ENCODE assay signal across 8 mouse cellular contexts in the genomic region with DNA sequence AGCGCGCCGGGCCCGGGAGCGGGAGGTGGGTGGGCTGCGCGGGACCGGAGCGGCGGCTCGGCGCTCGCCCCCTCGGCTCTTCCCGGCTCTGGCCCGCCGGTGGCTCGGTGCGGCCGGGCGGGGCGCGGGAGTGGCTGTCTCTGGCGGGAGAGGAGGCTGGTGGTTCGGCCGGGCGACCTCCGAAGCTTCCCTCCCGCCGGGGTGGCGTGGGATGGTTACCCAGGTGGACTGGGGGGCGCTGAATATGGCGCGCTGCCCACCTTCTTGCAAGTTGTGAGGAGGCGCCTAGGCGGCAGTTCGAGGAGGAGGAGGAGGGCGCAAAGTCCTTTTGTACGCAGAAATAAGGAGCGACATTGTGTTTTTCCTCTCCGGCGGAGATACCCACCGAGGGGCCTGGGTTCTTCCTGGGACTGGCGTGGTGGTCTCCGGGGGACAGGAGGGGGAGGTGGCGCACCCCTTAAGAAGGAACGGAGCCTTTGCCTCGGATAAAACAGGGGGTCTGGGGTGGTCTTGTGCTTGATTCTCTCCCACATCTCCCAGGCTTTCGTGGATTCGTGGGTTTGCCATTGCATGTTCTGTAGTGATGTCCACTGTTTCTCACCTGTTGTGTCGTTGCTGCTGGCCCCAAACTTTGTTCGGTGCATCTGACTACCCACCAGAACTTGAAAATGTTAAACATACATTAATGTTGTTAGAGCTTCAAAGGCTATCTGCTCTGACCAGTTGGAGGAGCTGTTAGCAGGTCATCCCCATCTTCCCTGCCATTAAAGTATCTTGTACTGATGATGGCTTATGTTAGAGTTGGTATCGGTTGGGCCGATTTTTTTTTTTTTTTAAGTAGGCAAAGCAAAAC. TPM values are rescaled to one million over a fixed set of nuclear protein-coding genes. Genes with fewer than 3 reads are reported as not detected.
DNase-seq lines count a peak whose midpoint lies in the region; ATAC-seq lines count a peak whose summit lies in the region.

No protein-coding gene starts in this region.

- DNase-seq in NIH3T3 (ENCODE audit: low read depth) = peak; percentile 69
- peak; percentile 65 for DNase-seq in cerebellum, adult 9-10 months
- peak; percentile 68 for DNase-seq in hindbrain, embryonic 10.5 days (ENCODE audit: low spot score)
- peak; percentile 70 to 75 for DNase-seq in layer of hippocampus, postnatal 10 days (ENCODE audit: low spot score in 2 of 2)
- peak; percentile 18 for DNase-seq in lung, postnatal 25 days (ENCODE audit: low spot score)
- peak; percentile 60 for DNase-seq in retina, postnatal 1 day
- DNase-seq in thymus, postnatal 36 days = peak; percentile 66 to 74

- 2% methylated on average over 53 of the region's 54 CpGs for WGBS in hindbrain, embryonic 10.5 days

- no peaks in the 10 kb centered on the region for H3K27me3 ChIP-seq in hindbrain, embryonic 10.5 days (ENCODE audit: insufficient read depth, poor library complexity, severe bottlenecking)

- peak; percentile 35 for ATAC-seq in frontal cortex, adult (ENCODE audit: low TSS enrichment)

- H3K4me3 ChIP-seq in hindbrain, embryonic 10.5 days = peak overlapping the region; percentile 99

- H3K27ac ChIP-seq in hindbrain, embryonic 10.5 days = peak overlapping the region; percentile 100

- H3K9me3 ChIP-seq in hindbrain, embryonic 10.5 days = no peaks in the 10 kb centered on the region

- H3K36me3 ChIP-seq in hindbrain, embryonic 10.5 days = peaks cover 21% of the 10 kb centered on the region

- H3K4me1 ChIP-seq in hindbrain, embryonic 10.5 days (replicated peaks) = peaks cover 29% of the 10 kb centered on the region

RNA-seq across cellular contexts. Expression of a gene that starts 0.9 kb away (rescaled TPM):
- polyA plus RNA-seq in hindbrain, embryonic 10.5 days (2016; fragmentation: Nextera tagmentation; extraction: Ambion mirVana) = 80.6 and 86.4 TPM in 2 replicates
- 10 to 100 TPM; 22.4 to 22.7 TPM for total RNA-seq in layer of hippocampus, postnatal 10 days (2021)

Comparison
In these comparisons a context has a peak if more than half of its experiments do, and no peak if none do; other contexts are left out.
1. Peak in every context shown above with its lines: DNase-seq, ATAC-seq, H3K4me3 ChIP-seq and H3K27ac ChIP-seq.
2. DNase-seq: peak in every context shown above with its lines; median percentile 72 in layer of hippocampus, postnatal 10 days; 70 in thymus, postnatal 36 days; 69 in NIH3T3; 68 in hindbrain, embryonic 10.5 days; 65 in cerebellum, adult 9-10 months; 60 in retina, postnatal 1 day; 18 in lung, postnatal 25 days.